Mouse (Mus musculus) induced T-regulatory cell, adult 2 months (primary cell): ENCODE measurements around the gene Phlpp1.

Experiments
- DNase-seq: peaks from one replicate; pipeline ENCODE4 v3.0.0-alpha.2; 2012; ENCODE audit warnings: low read depth

Gene Phlpp1

DNA sequence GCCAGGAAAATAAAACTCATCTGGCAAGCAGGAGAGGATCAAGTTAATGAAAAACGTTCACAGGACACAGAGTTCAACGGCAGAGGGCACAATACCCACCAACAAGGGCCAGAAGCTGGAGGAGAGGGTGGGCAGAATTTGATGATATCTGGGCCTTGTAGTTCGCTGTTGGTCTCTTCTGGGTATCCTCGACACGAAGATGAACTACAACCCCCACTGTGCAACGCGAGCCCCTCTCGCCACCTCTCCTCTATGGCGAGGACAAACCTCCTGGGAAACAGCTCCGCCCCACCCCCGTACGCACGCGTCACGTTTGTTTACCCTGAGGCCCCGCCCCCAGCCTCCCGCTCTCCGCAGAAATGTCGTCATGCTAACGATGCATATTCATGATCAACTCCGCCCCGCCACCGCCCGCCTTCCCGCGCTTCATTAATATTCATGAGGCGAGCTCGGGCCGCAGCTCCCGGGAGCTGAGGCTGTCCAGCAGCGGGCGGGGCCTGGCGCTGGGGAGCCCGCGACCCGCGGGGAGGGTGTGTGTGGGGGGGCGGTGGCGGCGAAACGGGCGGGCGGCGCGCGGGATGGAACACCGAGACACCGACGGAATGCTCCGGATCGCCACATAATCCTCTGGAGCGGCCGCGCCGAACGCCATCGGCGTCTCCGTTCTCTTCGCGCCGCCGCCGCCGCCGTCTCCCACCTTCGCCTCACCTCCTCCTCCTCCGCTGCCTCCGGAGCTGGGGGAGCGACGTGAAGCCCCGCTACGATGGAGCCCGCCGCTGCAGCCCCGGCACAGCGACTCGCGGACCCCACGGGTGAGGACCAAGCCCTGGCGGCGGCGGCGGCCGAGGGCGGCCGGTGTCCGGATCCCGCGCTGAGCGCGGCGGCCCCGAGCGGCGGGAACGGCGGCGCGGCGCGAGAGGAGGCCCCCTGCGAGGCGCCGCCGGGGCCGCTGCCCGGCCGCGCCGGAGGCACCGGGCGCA lies at the start of gene Phlpp1:
Gene Phlpp1 (plus strand): TSS at position 512 of the 980 bp plus-strand sequence.
- peak; percentile 100 for DNase-seq

DNA sequence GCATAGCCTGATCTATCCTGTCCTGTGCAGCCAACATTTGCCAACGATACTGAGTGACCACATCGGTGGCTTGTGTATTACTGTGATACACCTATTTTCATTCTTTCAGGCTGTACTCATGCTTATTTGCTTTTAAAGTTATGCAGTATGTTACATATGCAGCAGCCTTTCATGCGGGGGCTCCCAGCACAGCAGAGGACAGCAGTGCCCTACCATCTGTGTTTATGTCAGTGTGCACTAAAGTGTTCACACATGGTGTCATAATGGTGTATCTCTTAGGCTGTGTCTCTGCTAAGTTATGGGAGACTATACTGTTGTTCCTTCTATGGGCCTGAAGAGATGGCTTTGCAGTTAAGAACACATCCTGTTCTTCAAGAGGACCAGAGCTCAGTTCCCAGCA lies 45.0 kb upstream of the Phlpp1 start:
- DNase-seq, result no peak

DNA sequence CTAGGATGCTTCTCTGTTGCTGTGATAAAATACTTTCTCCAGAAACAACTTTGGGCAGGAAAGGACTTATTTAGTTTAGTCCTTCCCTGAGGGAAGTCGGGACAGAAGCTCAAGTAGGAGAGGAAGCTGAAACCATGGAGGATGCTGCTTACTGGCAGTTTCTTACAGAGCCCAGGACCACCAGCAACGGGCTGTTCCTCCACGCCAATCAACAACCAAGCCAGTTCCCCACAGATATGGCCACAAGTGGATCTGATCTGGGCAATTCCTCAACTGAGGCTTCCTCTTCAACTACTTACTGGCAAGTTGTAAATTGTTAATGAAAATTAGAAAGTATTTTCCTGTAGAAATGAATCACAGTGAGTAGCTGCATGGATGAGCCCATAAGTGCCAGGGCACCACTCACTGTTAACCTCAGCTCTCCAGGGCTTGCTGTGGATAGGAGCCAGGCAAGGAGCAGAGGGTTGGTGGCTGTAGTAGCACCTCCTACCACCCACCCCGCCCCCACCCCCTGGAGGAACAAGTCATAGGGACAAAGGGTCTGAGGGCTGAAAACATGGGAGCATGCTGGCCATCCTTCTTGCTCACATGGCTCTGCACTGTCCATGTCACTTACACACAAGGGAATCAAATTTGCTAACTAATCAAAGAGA lies 39.7 kb upstream of the Phlpp1 start:
- no peak for DNase-seq

DNA sequence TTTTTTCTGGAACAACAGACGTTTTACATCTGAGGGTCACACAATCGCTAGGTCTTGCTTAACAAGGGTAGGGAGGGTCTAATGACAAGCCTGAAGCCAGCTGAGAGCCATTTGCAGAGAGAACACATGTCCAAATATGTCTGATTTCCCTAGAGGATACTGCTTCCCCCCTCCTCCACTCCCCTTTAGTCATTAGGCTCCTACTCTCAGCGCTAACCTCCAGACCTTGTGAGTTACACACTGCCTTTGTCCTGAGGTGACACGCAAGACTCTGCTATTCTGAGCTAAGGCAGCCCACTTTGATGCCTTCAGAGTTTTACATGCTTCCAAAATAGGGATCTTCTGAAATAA lies 39.2 kb upstream of the Phlpp1 start:
- DNase-seq, result no peak

DNA sequence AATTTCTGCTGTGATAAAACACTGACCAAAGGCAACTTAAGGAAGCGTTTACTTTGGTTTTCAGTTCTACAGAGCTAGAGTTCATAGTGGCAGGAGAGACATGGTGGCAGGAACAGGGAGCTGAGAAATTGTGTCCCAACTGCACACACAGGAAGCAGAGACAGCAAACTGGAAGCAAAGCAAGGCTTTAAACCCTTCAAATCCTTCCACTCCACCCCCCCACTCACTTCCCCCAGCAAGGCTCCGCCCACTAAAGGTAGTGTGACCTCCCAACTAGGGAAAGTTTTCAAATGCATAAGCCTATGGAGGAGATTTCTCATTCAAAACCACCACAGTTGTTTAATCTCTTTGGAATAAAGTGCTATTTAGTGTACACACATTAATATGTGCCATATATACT lies 32.9 kb upstream of the Phlpp1 start:
- no peak for DNase-seq

DNA sequence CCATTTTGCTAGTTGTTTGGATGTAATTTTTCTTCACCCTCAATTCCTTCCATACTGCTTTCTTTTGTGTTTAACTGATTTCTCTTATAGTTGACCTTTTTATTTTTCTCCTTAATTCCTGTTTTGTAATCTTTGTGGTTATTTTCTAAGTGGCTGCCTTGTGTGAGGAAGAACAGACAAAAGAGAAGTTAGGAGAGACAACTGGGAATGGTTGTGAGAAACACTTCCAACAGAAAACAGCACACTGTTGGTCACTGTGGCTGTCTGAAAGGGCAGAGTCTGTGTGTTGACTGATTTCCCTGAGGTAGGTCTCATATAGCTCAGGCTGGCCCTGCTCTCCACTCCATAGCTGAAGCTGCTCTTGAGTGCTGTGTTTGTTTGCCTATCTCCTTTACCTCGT lies 32.4 kb upstream of the Phlpp1 start:
- no peak for DNase-seq

DNA sequence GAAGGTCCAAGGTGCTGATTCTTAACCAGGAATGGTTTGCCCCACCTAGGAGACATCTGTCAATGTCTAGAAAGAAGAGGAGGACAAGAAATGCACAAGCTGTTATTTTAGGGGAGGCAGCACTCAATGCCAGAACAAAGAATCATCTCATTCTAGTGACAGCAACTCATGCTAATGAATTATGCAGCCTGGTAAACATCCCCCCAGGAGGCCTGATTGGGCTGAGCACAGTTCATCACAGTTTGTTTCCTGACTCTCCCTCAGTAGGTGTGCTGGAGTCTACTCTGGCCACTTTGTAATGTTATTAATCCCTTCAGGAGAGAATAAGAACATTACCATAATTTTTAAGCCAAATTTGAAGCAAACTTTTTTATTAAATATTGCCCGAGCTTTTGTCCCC lies 29.5 kb upstream of the Phlpp1 start:
- no peak for DNase-seq

DNA sequence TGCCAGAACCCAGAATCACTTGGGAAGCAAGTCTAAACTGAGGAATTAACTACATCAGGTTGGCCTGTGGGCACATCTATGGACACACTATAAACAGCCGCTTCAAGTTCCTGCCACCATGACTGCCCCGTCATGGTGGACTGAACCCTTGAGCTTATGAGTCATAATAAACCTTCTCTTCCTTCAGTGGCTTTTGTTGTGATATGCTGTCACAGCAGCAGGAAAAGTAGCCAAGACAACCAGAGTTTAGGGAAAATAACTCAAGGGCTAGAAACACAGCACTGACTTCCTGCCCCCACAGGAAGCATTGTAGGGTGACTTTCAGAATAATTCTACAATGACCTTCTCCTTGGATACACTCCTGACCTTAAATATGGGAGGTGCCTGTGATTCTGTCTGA lies 27.0 kb upstream of the Phlpp1 start:
- DNase-seq, result peak; percentile 28

DNA sequence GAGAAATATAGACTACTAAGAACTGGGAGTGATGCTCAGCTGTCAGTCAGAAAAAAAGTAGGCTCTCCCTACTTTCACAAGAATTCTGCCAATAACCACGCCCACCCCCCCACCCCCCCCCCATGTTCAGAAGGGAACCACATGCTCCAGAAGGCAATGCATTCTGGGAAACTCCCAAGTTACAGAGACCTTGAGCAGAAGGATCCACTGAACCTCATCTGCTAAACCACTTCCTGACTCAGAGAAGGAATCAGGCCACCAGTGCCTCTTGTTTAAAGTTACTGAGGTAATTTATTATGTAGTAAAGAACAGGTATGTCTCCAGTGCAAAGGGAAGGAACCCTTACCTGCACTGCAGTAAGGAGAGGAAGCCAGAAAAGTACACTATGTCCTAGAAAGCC lies 26.5 kb upstream of the Phlpp1 start:
- DNase-seq, result peak; percentile 32

DNA sequence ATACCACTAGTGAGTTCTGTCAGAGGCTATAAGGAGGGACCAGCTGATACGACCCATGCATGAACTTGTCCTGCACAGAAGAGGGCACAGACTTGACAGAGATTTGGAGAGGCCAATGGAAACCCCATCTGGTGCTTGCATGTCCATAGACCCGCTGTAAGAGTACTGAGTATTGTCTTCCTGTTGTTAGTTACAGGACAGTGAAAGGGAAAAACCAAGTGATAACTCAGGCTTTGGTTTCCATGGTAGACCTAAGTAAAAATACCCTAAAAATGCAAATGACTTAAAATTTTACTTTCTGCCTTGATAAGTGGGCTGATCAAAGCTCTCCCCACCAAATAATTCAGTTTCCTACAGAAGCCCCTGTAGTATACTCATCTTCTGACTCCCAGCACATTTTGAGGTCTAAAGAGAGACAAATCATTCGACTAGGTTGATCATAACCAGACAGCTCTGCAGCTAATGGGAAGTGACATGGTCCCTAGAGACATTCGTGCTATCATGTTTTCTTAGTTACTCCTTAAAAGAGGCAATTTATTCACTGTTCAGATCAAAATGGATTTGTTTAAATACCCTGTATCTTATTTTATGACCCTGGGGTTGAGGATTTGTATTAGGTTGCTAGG lies 25.9 kb upstream of the Phlpp1 start:
- DNase-seq, result peak; percentile 39

DNA sequence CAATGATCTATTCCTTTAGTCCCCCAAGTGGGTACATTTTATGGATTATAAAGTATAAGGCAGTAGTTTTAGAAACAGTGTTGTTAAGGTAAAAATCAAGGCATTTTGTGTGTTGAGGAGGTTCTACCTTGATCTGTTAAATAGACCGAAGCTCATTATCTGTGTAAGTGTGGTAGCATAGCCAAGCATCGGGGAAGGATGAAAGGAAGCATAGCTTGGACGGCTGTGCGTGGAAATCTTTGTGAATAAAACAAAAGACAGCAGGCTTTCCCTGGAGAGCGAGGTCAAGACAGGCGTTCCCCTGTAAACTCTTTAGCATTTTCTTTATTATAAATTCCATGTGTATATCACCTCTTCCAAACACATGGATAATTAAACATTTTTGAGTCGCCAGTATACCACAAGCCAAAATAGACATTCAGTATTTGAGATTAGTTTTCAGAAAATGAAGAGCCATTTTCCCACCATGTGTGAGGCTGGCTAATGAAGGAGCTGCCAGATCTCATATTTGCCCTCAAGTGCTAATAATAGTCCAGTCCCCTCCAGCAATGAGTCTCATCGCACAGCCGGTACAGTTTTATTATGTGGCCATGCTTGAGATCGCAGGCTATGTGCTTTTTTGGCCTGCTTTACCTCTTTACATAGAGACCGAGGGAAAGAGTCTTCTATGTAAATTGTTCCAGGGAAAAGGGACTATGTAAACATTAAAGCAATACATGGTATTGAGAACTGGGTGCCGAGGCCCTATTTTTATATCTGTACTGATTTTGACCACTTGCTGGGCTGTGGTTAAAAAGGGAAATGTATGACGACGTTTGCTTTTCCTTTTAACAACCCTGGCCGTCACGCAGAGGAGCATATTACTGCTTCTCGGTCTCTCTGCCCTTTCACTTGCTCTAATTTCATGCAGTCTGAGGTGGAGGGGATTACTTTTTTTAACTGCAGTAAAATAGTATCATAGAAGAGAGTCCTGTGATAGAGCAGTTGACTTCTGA lies 22.9 kb upstream of the Phlpp1 start:
- no peak for DNase-seq

DNA sequence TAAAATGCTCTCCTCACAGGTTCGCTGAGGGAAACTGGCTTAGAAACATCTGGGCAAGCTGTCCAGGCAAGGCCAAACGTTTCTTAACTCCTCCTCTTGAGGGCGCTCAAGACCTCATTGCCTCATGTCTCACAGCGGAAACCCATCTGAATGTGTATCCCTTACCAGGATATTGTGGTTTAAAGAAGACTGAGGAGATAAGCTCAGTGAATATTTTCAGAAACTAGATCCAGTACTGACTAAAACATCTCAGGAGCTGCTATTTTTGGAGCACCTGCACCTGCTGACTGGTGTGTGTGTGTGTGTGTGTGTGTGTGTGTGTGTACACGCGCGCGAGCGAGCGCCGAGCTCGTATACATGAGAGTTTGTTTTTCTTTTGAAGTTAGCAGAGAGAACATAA lies 19.7 kb upstream of the Phlpp1 start:
- DNase-seq, result peak; percentile 93

DNA sequence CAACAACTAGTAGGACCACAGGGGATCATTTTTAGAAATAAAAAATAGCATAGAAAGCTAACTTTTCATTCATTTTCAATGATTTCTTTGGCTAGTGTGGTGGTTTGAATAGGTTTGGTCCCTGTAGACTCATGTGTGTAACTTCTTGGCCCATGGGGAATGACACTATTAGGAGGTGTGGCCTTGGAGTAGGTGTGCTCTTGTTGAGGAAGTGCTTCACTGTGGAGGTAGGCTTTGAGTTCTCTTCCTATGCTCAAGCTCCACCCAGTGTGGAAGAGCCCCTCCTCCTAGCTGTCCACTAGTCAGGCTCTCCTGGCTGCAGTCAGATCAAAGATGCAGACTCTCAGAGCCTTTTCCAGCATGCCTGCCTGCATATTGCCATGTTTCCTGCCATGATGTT lies 18.8 kb upstream of the Phlpp1 start:
- DNase-seq, result peak; percentile 34

DNA sequence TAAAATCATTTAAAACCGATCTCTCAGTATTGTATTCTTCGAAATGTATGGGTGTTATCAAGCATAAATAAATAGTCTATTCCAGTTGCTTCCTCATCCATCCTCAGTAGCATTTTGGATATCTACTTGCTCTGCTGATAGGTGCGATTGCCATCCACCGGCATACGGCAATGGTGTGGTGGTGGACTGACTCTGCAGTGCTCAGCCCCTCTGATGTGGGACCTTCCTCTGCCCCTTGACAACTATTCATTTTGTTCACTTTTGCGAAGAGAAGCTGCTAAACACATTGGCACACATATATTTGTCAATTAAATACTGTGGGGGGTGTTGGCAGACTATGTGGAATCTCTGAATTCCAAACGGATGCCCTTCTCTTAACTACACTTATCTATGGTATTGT lies 17.0 kb upstream of the Phlpp1 start:
- DNase-seq, result no peak

DNA sequence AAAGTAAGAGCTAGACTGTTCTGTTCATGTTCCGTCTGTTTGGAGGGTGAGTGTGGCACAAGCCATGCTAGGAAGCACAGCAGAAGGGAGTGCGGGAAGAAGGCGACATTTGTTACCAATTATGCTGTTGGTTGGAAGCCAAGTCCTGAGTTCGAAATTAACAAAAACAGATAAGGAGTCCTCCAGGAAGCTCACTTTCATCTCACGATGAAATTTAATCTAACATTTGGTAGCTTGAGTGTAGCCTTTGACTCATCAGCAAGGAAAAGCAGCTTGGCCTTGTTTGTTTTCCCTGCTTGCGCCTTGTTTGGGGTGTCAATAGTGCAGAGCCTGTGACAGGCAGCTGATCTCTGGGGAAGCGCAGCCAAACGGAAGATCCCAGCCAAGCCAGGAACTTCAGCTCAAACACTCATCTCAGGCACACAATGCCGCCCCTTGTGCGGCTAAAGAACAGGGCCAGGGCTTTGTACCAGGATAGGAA lies 16.4 kb upstream of the Phlpp1 start:
- no peak for DNase-seq

DNA sequence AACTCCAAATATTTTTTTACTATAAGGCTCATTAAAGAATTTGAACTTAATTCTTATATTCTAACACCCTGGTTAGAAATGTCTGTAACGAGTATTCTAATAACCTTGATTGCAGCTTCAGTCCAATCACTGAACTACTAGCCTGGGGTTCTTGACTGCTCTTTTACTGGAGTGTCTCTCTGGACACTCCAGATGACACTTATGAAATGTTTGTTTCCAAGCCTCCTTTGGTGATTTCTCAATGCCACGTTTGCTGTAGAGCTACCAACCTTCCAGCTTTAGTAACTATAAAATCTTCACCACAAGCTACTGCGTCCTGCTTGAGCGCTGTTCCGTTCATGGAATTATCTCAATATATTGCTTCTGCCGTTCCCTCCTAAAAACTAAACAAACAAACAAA lies 15.8 kb upstream of the Phlpp1 start:
- no peak for DNase-seq

DNA sequence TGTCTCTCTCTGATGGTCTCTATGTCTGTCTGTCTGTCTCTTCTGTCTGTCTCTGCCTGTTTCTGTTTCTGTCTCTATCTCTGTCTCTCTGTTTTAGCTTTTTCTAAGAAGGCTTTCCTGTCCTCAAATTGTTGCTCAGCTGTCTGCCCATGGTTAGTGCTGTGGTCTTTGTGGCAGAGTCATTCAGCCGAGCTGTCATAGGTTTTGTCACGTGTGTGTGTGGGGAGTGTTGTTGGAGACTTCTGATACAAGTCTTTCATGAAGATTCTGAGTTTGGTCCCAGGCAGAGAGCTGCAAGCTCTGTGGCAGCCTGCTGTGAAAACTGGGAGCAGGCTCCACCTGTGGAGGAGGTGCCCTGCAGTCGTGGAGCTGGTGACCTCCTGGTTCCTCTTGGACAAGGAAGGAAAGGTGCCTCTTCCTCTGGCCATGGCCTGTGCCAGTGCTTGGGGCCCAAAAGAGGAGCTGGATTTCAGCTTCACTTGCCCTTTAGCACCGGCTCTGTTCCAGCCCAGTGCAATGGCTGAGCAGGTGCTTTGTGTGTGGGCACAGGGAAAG lies 13.5 kb upstream of the Phlpp1 start:
- no peak for DNase-seq

DNA sequence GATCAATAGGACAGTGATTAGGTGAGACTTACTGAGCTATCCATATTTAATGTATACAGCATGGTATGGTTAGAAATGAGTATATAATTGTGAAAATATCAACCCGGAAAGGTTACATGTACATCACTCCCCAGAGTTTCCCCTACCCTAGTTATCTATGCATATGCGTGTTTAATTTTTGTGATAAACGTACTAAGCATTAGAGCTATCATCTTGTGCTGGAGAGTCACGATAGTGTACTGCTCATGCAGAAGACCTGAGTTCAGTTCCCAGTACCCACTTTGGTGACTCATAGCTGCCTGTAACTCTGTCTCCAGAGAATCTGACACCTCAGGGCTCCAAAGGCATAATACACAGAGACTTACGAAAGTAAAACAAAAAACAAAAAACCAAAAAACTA lies 11.9 kb upstream of the Phlpp1 start:
- no peak for DNase-seq

DNA sequence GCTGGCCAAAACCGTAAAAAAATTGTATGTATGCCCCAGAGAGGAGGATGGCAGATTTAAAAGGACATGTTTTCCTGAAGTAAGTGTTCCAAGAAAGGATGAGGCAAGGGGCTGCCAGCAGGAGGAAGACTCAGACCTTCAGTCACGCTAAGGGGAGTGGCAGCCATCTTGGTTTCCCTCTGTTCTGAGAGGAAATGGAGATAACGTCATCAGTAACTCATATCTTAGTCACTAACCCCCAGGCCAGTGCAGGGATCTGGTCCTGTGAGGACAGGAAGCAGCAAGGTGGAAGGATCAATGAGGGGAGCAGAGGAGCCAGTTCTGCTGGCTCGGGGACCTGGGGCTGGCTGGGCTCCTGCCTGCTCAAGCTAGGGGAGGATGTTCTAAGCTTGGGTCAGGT lies 10.6 kb upstream of the Phlpp1 start:
- DNase-seq, result no peak

DNA sequence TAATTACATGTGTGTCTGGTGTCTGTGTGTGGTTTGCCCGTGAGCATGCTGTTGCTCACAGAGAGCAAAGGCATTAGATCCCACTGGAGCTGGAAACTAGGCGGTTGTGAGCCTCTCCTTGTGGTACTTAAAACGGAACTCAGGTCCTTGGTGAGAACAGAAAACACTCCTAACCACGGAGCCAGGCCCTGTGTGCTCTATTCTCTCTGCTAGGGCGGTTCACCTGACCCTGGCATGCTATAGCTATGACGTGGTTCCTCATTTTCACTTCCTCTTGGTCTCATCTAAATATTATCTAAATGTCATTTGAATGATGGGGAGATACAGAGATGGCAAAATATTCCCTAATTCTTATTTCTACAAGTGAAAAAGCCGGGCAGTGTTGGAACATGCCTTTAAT lies 9.0 kb upstream of the Phlpp1 start:
- peak; percentile 43 for DNase-seq

DNA sequence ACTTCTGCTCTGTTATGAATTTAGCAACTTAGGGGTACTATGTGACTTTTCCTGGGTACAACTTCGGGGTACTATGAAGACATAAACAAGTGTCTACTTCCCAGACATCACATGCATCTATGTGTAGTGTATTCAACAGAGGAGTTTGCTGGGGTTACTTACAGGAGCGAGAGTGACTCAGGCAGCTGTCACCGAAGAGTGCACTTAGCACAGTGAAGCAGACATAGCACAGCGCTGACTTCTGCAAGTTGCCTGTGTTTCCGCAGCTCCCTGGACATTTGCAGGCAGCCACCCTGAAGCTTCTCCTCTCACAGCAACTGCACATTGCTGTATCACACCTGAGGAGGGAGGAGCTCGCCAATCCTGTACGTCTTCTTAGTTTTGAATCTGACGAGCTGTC lies 8.2 kb upstream of the Phlpp1 start:
- DNase-seq, result no peak
